Mouse (Mus musculus): ENCODE data around the gene Tmem130. TPM values are rescaled to one million over a fixed set of nuclear protein-coding genes. Genes with fewer than 3 reads are reported as not detected.

The Tmem130 gene
- total RNA-seq, 2 experiments from 2014 or later: not detected

DNA sequence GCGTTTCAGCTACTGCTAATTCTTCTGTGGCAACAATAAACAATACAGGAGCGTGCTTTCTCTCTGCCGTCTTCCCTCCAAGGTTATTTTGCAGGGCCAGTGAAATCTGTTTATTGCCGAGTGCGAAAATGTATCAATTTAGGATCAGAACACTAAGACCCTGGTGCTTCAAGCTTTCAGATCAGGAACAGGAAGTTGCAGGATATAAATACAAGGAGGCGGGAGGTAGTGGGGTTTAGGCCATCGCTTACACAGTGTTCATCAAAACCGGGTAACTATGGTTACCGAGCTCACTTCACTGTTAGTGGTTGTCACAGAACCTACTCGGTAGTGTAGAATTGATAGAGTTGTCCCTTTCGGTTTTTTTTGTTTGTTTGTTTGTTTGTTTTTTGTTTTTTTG lies 5.0 kb upstream of the Tmem130 start:
- no peak for TF ChIP-seq CTCF (IDR thresholded peaks at IDR 0.05)
- Histone ChIP-seq H3K27ac (no peak overlapping the region), H3K4me3 (no peak overlapping the region)
- no peak for DNase-seq
- intact Hi-C loops (cut with DNase I): no loop called here

DNA sequence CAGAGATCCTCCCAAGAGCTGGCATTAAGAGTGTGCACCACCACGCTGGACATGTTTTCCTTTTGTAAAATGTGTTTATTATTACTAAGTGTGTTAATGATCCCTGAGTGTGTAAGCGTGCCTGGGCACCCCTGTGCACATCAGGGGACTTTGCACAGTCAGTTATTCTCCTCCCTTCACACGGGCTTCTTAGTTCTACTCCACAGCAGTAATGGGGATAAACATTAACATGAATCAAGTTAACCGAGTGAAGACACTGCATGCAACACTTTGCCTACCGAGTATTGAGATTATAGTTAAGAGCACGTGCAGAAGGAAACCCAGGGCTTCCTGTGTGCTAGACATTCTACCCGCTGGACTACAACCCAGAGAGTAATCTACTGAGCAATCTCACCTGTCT lies 4.4 kb upstream of the Tmem130 start:
- no peak overlapping the region for H3K4me3 ChIP-seq
- no peak for DNase-seq
- no peak overlapping the region for H3K27ac ChIP-seq
- no peak for TF ChIP-seq CTCF (IDR thresholded peaks at IDR 0.05)
- intact Hi-C loops (cut with DNase I): no loop called here

DNA sequence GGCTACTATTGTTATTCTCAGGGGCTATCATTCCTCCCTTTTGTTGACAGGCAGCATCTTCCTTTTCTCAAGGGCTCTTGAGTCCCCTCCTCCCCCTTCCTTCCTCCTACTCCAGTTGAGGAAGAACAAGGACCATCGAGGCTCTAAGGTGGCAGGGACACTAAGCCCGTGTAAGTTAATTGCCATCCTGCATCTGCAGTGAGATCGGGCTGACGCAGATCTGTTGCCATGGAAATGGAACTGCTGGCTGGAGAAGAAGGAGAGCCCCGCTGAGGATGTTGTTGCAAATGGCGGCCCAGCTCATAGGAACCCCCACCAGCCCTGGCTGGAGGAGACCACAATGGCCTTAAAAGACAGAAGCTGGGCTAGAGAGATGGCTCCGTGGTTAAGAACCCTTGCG lies 3.2 kb downstream of the Tmem130 start:
- Histone ChIP-seq H3K27ac (no peak overlapping the region), H3K4me3 (no peak overlapping the region)
- intact Hi-C loops (cut with DNase I): no loop called here
- DNase-seq: no peak
- no peak for TF ChIP-seq CTCF (IDR thresholded peaks at IDR 0.05)

DNA sequence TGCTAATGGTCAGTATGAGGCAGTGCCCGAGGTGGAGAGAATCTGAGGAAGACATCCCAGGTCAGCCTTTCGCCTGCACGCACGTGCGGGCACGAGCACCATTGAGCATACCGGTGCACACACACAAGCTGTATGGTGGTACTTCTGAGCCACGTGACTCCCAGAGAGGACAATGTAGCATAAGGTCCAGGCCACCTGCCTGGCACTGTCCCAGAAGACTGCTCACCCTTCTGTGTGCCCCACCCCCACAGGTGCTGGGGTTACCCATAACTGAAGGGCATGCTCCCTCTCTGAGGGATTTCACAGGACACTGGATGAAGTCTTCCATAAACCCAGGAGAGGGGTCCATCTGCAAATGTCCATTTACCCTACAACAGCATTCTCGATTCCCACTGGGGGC lies 4.2 kb downstream of the Tmem130 start:
- Histone ChIP-seq H3K27ac (no peak overlapping the region), H3K4me3 (no peak overlapping the region)
- intact Hi-C loops (cut with DNase I): no loop called here
- no peak for TF ChIP-seq CTCF (IDR thresholded peaks at IDR 0.05)
- DNase-seq: no peak

DNA sequence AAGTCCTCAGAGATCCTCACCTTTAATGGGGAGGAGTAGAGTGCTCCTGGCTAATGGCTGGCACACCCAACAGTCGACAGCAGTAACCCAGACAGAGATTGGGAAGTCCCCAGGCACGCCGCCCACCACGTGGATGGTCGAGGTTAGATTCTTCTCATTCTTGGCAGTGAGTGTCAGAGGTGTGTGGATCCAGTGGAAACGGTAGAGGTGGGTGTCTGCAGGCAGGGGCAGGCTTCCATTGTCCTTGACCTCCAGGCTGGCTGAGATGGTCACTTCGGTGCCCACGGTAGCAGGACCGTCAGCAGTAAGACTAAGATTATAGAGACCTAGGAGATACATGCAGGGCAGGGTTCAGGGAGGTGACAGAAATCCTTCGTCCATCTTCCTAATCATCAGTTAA lies 6.4 kb downstream of the Tmem130 start:
- no peak overlapping the region for H3K27ac ChIP-seq
- TF ChIP-seq CTCF (IDR thresholded peaks at IDR 0.05): no peak
- intact Hi-C loops (cut with DNase I): no loop called here

DNA sequence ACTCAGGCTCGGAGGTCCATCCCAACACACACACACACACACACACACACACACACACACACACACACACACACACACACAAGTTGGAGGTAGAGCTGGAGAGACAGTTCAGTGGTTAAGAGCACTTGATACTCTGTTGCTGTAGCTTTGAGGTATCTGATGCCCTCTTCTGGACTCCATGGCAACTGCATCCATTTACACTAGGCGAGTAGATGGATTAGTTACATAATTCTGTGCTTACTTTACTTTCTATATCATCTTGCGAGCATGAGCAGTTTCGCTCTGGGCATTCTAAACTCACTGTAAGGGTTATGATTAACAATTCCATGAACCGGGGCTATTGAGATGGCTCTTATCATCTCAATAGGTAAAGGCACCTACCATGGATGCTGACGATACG lies 8.6 kb downstream of the Tmem130 start:
- intact Hi-C loops (cut with DNase I): no loop called here
- no peak for DNase-seq
- peak; percentile 55 for TF ChIP-seq CTCF (IDR thresholded peaks at IDR 0.05)
- H3K4me3 ChIP-seq: no peak overlapping the region
- H3K27ac ChIP-seq: no peak overlapping the region

More for the DNA sequence above, 6.4 kb downstream of the Tmem130 start:
- DNase-seq: no peak
- no peak overlapping the region for H3K4me3 ChIP-seq

DNA sequence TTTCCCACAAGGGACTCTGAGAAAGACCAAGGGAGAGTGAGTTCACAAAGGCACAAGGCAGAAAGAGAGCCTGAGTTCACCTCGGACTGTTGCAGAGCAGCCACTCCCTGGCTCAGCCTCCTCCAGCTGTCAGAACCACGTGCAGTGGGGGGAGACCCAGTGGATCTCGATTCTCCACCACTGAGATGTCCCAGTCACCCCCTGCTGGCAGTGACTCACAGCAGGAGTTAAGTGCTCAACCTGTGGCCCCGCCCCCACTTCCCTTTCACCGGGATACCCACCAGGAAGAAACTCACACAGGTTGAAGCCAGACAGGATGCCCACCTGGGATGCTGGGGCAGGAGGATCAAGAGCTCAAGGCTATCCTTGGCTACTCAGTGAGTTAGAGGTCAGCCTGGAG lies 9.2 kb downstream of the Tmem130 start:
- Histone ChIP-seq H3K27ac (no peak overlapping the region), H3K4me3 (no peak overlapping the region)
- TF ChIP-seq CTCF (IDR thresholded peaks at IDR 0.05): no peak
- intact Hi-C loops (cut with DNase I): no loop called here
- DNase-seq: no peak

DNA sequence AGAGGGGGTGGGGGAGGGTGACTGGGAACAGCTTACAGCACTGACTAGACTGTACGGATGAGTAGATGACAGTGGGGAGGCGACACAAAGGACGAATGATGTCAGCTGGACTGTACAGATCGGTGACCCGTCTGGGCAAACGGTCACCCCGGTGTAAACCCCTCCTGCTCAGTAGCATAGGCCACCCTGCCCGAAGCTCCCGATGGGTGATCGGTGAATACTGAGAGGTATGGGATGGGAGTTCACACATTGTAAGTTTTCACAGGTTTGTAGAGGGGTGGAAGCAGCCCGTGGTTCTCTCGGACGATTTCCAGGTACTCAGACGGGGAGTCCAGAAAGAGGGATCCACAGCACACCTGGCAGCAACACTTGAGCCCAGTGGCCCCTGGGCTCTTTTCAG lies 24.5 kb downstream of the Tmem130 start:
- intact Hi-C loops (cut with DNase I): loop anchor here (10.0 kb wide), 2 partner anchors 272 to 522 kb away; no protein-coding TSS in a partner anchor
- TF ChIP-seq CTCF (IDR thresholded peaks at IDR 0.05): no peak
- Histone ChIP-seq H3K4me3 (no peak overlapping the region), H3K27ac (no peak overlapping the region)
- no peak for DNase-seq

DNA sequence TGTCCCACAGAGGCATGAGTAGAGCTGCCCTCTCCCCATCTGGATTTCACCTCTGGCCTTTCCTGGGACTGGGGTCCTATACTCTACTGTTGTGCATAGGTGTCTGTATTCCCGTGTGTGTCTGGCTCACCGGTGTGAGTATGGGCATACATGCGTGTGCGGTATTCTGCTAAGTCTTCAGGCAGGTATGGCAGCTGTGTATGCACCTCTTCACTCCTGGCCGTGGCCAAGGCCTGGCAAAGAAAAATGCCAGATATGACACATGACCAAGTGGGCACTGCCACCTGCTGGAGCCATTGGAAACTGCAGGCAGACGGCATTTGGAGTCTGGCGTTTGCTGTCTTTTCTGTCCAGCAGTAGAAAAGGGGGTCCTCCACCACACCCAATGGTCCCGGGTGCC lies 26.7 kb downstream of the Tmem130 start:
- TF ChIP-seq CTCF (IDR thresholded peaks at IDR 0.05): peak; percentile 94; the same call in 1 of the 2 replicates
- no peak overlapping the region for H3K27ac ChIP-seq
- no peak overlapping the region for H3K4me3 ChIP-seq
- intact Hi-C loops (cut with DNase I): loop anchor here (2.0 to 10.0 kb wide), 3 partner anchors 270 to 520 kb away; no protein-coding TSS in a partner anchor
- peak; percentile 68 for DNase-seq

DNA sequence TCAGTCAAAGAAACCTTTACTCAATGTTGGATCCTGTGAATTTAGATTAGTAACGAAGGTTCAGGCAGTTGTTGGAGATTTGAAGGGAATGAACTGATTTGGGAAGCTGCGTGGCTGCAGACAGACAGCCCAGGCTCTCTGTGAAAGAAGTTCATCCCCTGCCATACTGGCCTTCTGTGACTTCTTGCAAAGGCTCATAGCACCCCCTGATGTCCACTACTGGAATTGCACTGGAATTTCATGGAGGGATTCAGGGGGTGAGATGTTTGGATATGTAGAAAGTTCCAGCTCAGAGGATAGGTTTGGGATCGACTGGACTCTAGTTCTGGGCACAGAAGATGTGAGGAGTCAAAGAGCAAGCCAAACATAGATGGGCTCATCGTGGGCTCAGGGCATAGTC lies 27.7 kb downstream of the Tmem130 start:
- intact Hi-C loops (cut with DNase I): loop anchor here (2.0 to 10.0 kb wide), 3 partner anchors 269 to 519 kb away; no protein-coding TSS in a partner anchor
- Histone ChIP-seq H3K4me3 (no peak overlapping the region), H3K27ac (no peak overlapping the region)
- DNase-seq: peak; percentile 48
- TF ChIP-seq CTCF (IDR thresholded peaks at IDR 0.05): peak; percentile 73

DNA sequence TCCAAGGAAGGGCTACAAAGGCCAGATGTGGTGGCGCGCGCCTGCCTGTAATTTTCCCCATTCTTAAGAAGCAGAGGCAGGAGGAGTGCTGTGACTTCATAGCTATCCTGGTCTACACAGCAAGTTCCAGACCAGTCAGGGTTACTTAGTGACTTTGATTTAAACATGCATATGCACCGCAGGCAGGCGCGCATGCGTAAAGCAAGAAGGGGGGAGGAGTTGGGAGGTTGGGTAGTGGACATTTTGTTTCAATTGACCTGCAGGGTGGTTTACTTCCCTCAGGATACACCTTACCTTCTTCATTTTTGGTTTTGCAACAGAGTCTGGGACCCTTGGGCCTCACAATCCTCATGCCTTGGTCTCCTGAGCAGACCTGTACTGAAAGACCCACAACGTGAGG lies 32.4 kb downstream of the Tmem130 start:
- TF ChIP-seq CTCF (IDR thresholded peaks at IDR 0.05): no peak
- Histone ChIP-seq H3K4me3 (no peak overlapping the region), H3K27ac (no peak overlapping the region)
- intact Hi-C loops (cut with DNase I): no loop called here
- DNase-seq: no peak

DNA sequence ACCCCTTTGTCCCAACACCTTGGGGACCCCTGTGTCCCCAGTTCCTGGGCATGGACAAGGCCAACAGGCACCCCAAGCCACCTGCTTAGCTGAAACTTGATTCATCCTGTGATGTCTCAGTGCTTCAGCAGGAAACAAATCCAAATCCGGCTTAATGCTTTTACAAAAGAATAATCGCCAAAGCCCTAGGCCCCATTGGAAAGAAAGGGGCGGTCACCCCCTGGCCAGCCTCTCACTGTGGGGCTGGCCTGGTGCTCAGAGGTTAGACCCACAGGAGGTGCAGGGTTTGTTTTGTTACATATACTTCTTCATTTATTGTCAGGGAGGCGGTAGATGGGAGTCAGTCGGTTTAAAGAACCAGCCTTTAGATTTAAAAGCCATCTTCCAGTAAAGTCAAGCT lies 33.4 kb downstream of the Tmem130 start:
- Histone ChIP-seq H3K4me3 (no peak overlapping the region), H3K27ac (no peak overlapping the region)
- DNase-seq: no peak
- intact Hi-C loops (cut with DNase I): no loop called here
- no peak for TF ChIP-seq CTCF (IDR thresholded peaks at IDR 0.05)

DNA sequence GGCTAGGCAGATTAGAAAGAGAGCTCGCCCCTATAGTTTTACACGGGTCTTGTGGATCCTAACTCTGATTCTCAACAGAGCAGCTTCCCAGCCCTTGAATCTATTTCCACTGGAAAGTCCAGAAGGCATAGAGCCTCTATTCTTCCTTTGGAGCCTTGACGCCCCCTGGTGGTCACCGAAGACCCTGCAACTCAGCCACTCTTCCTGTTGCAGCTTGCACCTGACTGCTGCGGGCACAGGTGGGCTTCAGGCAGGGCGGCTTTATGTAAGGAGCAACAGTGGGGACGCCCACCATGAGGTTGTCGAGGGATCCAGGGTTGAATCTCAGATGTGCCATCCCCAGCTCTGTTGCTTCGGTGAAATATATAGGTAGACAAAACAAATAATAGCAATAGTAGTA lies 34.5 kb downstream of the Tmem130 start:
- Histone ChIP-seq H3K27ac (no peak overlapping the region), H3K4me3 (no peak overlapping the region)
- peak; percentile 56 for DNase-seq
- intact Hi-C loops (cut with DNase I): no loop called here
- peak; percentile 82 for TF ChIP-seq CTCF (IDR thresholded peaks at IDR 0.05)

DNA sequence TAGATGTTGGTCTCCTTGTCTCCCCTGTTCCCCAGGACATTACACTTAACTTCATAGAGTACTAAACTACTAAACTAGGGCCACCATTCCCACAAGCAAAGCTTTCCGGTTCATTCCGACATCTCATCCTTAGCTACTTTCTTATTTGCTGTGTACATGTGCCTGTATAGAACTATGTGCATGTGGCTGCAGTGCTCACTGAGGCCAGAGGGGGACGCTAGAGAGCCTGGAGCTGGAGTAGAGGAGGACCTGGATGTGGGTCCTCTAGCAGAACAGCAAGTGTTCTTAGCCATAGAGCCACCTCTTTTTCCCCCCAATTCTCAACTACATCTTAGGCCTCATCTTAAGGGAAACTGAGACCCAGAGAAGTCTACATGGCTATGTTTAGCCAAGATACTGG lies 36.1 kb downstream of the Tmem130 start:
- intact Hi-C loops (cut with DNase I): no loop called here
- no peak overlapping the region for H3K27ac ChIP-seq

More for the DNA sequence above, 36.1 kb downstream of the Tmem130 start:
- TF ChIP-seq CTCF (IDR thresholded peaks at IDR 0.05): peak; percentile 14; the same call in 1 of the 2 replicates
- DNase-seq: no peak
- H3K4me3 ChIP-seq: no peak overlapping the region
